Mouse (Mus musculus) hindbrain, embryonic 14.5 days (tissue): ENCODE results near the gene Hist1h3g. TPM values are rescaled to one million over a fixed set of nuclear protein-coding genes. Genes with fewer than 3 reads are reported as not detected.
"Not testable (repeated sequence)": the region's sequence is repeated elsewhere in the genome, so short reads cannot be mapped to it uniquely, and the experiment has no call there.

Experiments used
- ATAC-seq: fragments of 200-750 bp; cut with Nextera tagmentation; 2 replicates; pipeline ENCODE4 v1.8.0; 2017; ENCODE audit warnings: moderate number of reproducible peaks, mild to moderate bottlenecking, moderate TSS enrichment, moderate library complexity; ENCODE audit not compliant: low FRiP score
- DNase-seq: peaks from one replicate; pipeline ENCODE4 v3.0.0-alpha.2; 2015; ENCODE audit warnings: low spot score
- H3K27ac ChIP-seq: fragments of 300-500 bp; sonication (generic); 2 replicates; pipeline ENCODE4 v1.5.1; 2014; ENCODE audit warnings: mild to moderate bottlenecking, moderate library complexity
- H3K27me3 ChIP-seq: fragments of 300-500 bp; sonication (generic); 2 replicates; pipeline ENCODE4 v1.6.1; 2014; ENCODE audit warnings: mild to moderate bottlenecking, low read length, mixed read lengths; ENCODE audit not compliant: control insufficient read depth, insufficient read depth
- H3K36me3 ChIP-seq: fragments of 300-500 bp; sonication (generic); replicated peaks from 2 replicates; pipeline ENCODE4 v1.6.1; 2014; ENCODE audit not compliant: control insufficient read depth, insufficient read depth
- H3K4me1 ChIP-seq: fragments of 300-500 bp; sonication (generic); replicated peaks from 2 replicates; pipeline ENCODE4 v1.6.1; 2014; ENCODE audit warnings: antibody characterized with exemption, low read length, mixed read lengths; ENCODE audit not compliant: control insufficient read depth, insufficient read depth
- H3K4me2 ChIP-seq: fragments of 300-500 bp; sonication (generic); replicated peaks from 2 replicates; pipeline ENCODE4 v1.6.1; 2014; ENCODE audit warnings: mild to moderate bottlenecking, moderate library complexity
- H3K4me3 ChIP-seq: fragments of 300-500 bp; sonication (generic); replicated peaks from 2 replicates; pipeline ENCODE4 v1.5.1; 2014; ENCODE audit warnings: mild to moderate bottlenecking, low read length
- H3K9ac ChIP-seq: fragments of 300-500 bp; sonication (generic); 2 replicates; pipeline ENCODE4 v1.6.1; 2014
- H3K9me3 ChIP-seq: fragments of 300-500 bp; sonication (generic); 2 replicates; pipeline ENCODE4 v1.6.1; 2016; ENCODE audit warnings: low read length; ENCODE audit not compliant: control insufficient read depth
- WGBS: fragments of 180-500 bp; shearing (Covaris S2); extraction: QIAGEN DNeasy Blood & Tissue Kit; methylation state at CpG from one replicate; pipeline ENCODE4 v1.1.7; 2014; 5-methylcytosine and 5-hydroxymethylcytosine counted together
- polyA plus RNA-seq: library from polyadenylated mRNA; unstranded; fragments of >200 nt; fragmentation: Nextera tagmentation; extraction: Ambion mirVana; gene quantifications from 2 replicates; pipeline ENCODE4 v1.2.1, GENCODE M21; 2014

Hist1h3g gene
- polyA plus RNA-seq, 1 experiment from 2014 or later, result not detected

GRCm38 (mm10) chr13:23538249-23538648 lies 3.0 kb downstream of the Hist1h3g start:
- Histone ChIP-seq H3K36me3 (no peaks in the 10 kb centered on the region), H3K9ac (no peak overlapping the region), H3K27ac (no peak overlapping the region), H3K4me2 (no peak overlapping the region), H3K9me3 (no peaks in the 10 kb centered on the region), H3K27me3 (no peaks in the 10 kb centered on the region), H3K4me3 (no peak overlapping the region), H3K4me1 (peaks cover 11% of the 10 kb centered on the region)
- DNase-seq, result no peak
- 77% methylated on average over 5 of the region's 5 CpGs for WGBS
- ATAC-seq, result no peak

- not testable (repeated sequence) for H3K4me3 ChIP-seq, H3K4me1 ChIP-seq, H3K27me3 ChIP-seq, H3K4me2 ChIP-seq, H3K9me3 ChIP-seq, ATAC-seq, H3K9ac ChIP-seq, H3K27ac ChIP-seq, DNase-seq, H3K36me3 ChIP-seq
- 78% methylated on average over 1 of the region's 1 CpGs for WGBS
Measured at GRCm38 (mm10) chr13:23539821-23540220, 4.6 kb downstream of the Hist1h3g start.

- no peak overlapping the region for H3K9ac ChIP-seq
- H3K4me2 ChIP-seq, result no peak overlapping the region
- H3K27me3 ChIP-seq, result no peaks in the 10 kb centered on the region
- H3K9me3 ChIP-seq, result no peaks in the 10 kb centered on the region
- 87% methylated on average over 3 of the region's 3 CpGs for WGBS
- ATAC-seq, result no peak
- H3K36me3 ChIP-seq, result no peaks in the 10 kb centered on the region
- no peak overlapping the region for H3K27ac ChIP-seq
- H3K4me1 ChIP-seq, result 0 out of 2 replicates have a peak, but pooled peaks cover 6% of the 10 kb centered on the region
- DNase-seq, result no peak
- no peak overlapping the region for H3K4me3 ChIP-seq
Measured at GRCm38 (mm10) chr13:23541497-23541896, 6.3 kb downstream of the Hist1h3g start.

- 6% methylated on average over 3 of the region's 3 CpGs for WGBS
- not testable (repeated sequence) for H3K36me3 ChIP-seq, H3K27ac ChIP-seq, H3K9me3 ChIP-seq, ATAC-seq, H3K27me3 ChIP-seq, DNase-seq, H3K4me1 ChIP-seq
- peak overlapping the region; percentile 44 for H3K4me3 ChIP-seq
- H3K4me2 ChIP-seq, result peak overlapping the region; percentile 82
- peak overlapping the region; percentile 56 for H3K9ac ChIP-seq
Measured at GRCm38 (mm10) chr13:23542225-23542980, 7.2 kb downstream of the Hist1h3g start.

GRCm38 (mm10) chr13:23542999-23543607 lies 7.9 kb downstream of the Hist1h3g start, which contains the start of gene Hist1h2bh:
Hist1h2bh (minus strand) TSS chr13:23543392.
- H3K4me1 ChIP-seq, H3K36me3 ChIP-seq, H3K9me3 ChIP-seq, H3K27me3 ChIP-seq: not testable (repeated sequence)
- H3K27ac ChIP-seq, result peak within 1 kb of the TSS; percentile 86; the same call in 1 of the 2 replicates
- H3K4me3 ChIP-seq, result peak within 1 kb of the TSS; percentile 44
- under 1% methylated on average over 24 of the region's 42 CpGs for WGBS
- H3K9ac ChIP-seq, result peak within 1 kb of the TSS; percentile 56
- peak within 1 kb of the TSS; percentile 82 for H3K4me2 ChIP-seq
- DNase-seq (peak; percentile 79), ATAC-seq (peak; percentile 91)

- Histone ChIP-seq H3K9me3 (no peaks in the 10 kb centered on the region), H3K4me2 (peak within 1 kb of the TSS; percentile 82), H3K9ac (peak within 1 kb of the TSS; percentile 63), H3K4me3 (peak within 1 kb of the TSS; percentile 44), H3K36me3 (no peaks in the 10 kb centered on the region), H3K4me1 (0 out of 2 replicates have a peak, but pooled peaks cover 6% of the 10 kb centered on the region), H3K27me3 (no peaks in the 10 kb centered on the region), H3K27ac (peak within 1 kb of the TSS; percentile 86)
- WGBS, result under 1% methylated on average over 22 of the region's 45 CpGs
- ATAC-seq (peak; percentile 95), DNase-seq (peak; percentile 98)
Measured at GRCm38 (mm10) chr13:23543965-23544786, 9.0 kb downstream of the Hist1h3g start, which contains the start of gene Hist1h3f. Hist1h3f (plus strand) TSS chr13:23544052.

- Histone ChIP-seq H3K27ac (peak overlapping the region; percentile 86), H3K4me2 (peak overlapping the region; percentile 82), H3K4me3 (peak overlapping the region; percentile 44), H3K9ac (peak overlapping the region; percentile 63)
- H3K27me3 ChIP-seq, H3K36me3 ChIP-seq, H3K9me3 ChIP-seq, ATAC-seq, DNase-seq, H3K4me1 ChIP-seq: not testable (repeated sequence)
- WGBS, result under 1% methylated on average over 14 of the region's 14 CpGs
Measured at GRCm38 (mm10) chr13:23544787-23545120, 9.5 kb downstream of the Hist1h3g start.

- Histone ChIP-seq H3K9ac (no peak overlapping the region), H3K4me3 (no peak overlapping the region), H3K27me3 (no peaks in the 10 kb centered on the region), H3K4me2 (no peak overlapping the region), H3K4me1 (peaks cover 13% of the 10 kb centered on the region), H3K36me3 (no peaks in the 10 kb centered on the region), H3K9me3 (no peaks in the 10 kb centered on the region), H3K27ac (no peak overlapping the region)
- ATAC-seq, result no peak
- DNase-seq, result no peak
- 83% methylated on average over 5 of the region's 5 CpGs for WGBS
Measured at GRCm38 (mm10) chr13:23546694-23547093, 11.5 kb downstream of the Hist1h3g start.

- Histone ChIP-seq H3K27me3 (no peaks in the 10 kb centered on the region), H3K27ac (peak overlapping the region; percentile 89), H3K4me3 (peak overlapping the region; percentile 40), H3K9ac (peak overlapping the region; percentile 62), H3K36me3 (no peaks in the 10 kb centered on the region), H3K4me1 (peaks cover 22% of the 10 kb centered on the region), H3K9me3 (no peaks in the 10 kb centered on the region), H3K4me2 (peak overlapping the region; percentile 65)
- WGBS, result 6% methylated on average over 3 of the region's 3 CpGs
- ATAC-seq, result no peak
- no peak for DNase-seq
Measured at GRCm38 (mm10) chr13:23550761-23551145, 15.5 kb downstream of the Hist1h3g start.
